Mouse (Mus musculus) ES-Bruce4 (cell line): ENCODE measurements around the gene Muc3. TPM values are rescaled to one million over a fixed set of nuclear protein-coding genes. Genes with fewer than 3 reads are reported as not detected.

Experiments
- H3K27ac ChIP-seq: 2 replicates; pipeline ENCODE4 v1.5.1; 2012; ENCODE audit warnings: low read length, inconsistent platforms; ENCODE audit not compliant: insufficient read depth
- H3K27me3 ChIP-seq: 2 replicates; pipeline ENCODE4 v1.6.1; 2012; ENCODE audit warnings: mild to moderate bottlenecking, low read length, inconsistent platforms; ENCODE audit not compliant: control insufficient read depth, poor library complexity, insufficient read depth, severe bottlenecking
- H3K36me3 ChIP-seq: 2 replicates; pipeline ENCODE4 v1.6.1; 2012; ENCODE audit warnings: inconsistent platforms, mild to moderate bottlenecking, low read length, moderate library complexity; ENCODE audit not compliant: control insufficient read depth, poor library complexity, insufficient read depth, severe bottlenecking
- H3K4me1 ChIP-seq: one replicate; pipeline ENCODE4 v1.8.1; 2011; ENCODE audit warnings: low read length; ENCODE audit not compliant: control insufficient read depth, insufficient read depth
- H3K4me3 ChIP-seq: 2 replicates; pipeline ENCODE4 v1.5.1; 2011; ENCODE audit warnings: low read depth, mild to moderate bottlenecking, low read length
- H3K9ac ChIP-seq: 2 replicates; pipeline ENCODE4 v1.6.1; 2012; ENCODE audit warnings: low read depth, mild to moderate bottlenecking, inconsistent platforms; ENCODE audit not compliant: poor library complexity, severe bottlenecking
- H3K9me3 ChIP-seq: replicated peaks from 2 replicates; pipeline ENCODE4 v1.6.1; 2012; ENCODE audit warnings: mild to moderate bottlenecking, low read length, inconsistent platforms; ENCODE audit not compliant: control insufficient read depth, poor library complexity, insufficient read depth, severe bottlenecking
- CTCF ChIP-seq: IDR thresholded peaks from one replicate; pipeline ENCODE4 v1.8.1; 2011; ENCODE audit warnings: low read depth, low read length
- EP300 ChIP-seq: IDR thresholded peaks from 2 replicates; pipeline ENCODE4 v1.6.1; 2011; ENCODE audit warnings: low read depth, low read length; ENCODE audit not compliant: insufficient read depth
- POLR2A ChIP-seq: IDR thresholded peaks from one replicate; pipeline ENCODE4 v1.8.1; 2011; ENCODE audit warnings: low read length; ENCODE audit not compliant: insufficient read depth
- polyA plus RNA-seq: library from polyadenylated mRNA; stranded (reverse); fragments of >200 nt; gene quantifications from 2 replicates; pipeline ENCODE4 v1.2.4, GENCODE M21; 2011; ENCODE audit warnings: low read depth; ENCODE audit not compliant: missing spikeins, insufficient read depth, insufficient read length

Gene Muc3
- polyA plus RNA-seq, 1 experiment, result not detected

DNA sequence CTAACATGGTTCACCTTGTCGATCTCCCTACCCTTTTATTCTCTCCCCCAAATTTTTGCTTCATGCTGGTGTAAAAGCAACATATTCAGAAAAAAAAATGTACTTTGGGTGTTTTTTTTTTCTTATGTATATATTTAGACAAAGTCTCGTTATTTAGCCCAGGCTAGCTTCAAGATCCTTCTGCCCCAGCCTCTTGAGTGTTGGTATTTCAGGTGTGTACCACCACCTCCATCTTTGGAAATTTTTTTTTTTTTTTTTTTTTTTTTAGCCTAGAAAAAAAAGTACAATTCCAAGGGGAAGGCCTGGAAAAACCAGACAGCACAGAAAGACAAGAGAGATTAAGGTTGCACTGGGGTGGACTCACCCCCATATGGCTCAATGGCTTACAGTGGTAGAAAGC lies 32.1 kb downstream of the Muc3 start:
- H3K9ac ChIP-seq, result no peak overlapping the region
- no peaks in the 10 kb centered on the region for H3K9me3 ChIP-seq
- no peak overlapping the region for H3K27ac ChIP-seq
- H3K27me3 ChIP-seq, result no peaks in the 10 kb centered on the region
- no peaks in the 10 kb centered on the region for H3K36me3 ChIP-seq
- H3K4me1 ChIP-seq, result peaks cover 7% of the 10 kb centered on the region
- H3K4me3 ChIP-seq, result no peak overlapping the region
- no peak for TF ChIP-seq POLR2A
- TF ChIP-seq EP300, result no peak
- no peak for TF ChIP-seq CTCF

DNA sequence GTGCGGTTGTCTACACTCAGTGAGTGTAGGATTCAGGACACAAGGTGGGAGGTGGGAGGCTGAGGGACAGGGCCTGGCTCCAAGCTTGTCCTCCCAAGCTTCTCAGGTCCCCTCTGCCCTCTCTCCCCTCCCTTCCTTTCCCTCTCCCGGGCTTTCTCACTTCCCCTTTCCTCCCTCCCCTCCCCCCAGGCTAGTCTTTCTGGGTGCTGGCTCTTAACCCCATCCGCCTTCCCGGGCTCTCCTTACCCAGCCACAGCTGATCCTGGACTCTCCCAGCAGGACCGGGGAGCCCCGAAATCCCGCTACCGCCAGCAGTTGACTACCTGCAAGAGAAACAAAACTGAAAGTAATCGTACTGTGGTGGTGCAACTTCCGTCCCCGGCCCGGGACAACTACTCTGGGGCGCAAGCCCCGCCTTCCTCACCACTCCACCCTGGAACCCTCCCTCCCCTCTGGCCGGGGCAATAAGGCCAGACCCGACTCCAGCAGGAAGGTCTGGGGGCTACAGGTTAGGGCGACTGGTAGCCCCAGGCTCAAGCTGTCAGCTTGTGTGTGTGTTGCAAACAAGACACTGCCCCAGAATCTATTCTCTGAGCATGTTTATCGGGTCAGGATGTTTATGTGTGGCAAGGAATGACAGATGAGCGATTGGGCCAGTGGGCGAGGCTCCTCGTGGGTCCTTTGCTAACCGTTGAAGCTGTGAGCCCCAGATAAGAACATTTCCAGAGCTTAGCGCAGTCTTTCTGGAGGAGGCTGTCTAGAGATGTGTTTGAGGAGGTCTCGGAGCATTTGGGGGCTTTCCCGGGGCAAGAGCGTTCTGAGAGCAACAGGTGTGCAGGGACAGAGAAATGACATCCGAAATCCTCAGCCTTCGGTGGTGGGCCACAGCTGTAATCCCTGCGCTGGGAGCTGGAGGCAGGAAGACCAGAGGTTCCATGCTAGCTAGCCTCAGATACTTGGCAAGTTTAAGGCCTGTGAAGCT lies 33.0 kb downstream of the Muc3 start, which contains the start of gene Trim56:
TSS of gene Trim56 (minus strand) at position 344 of the 982 bp plus-strand sequence.
- Histone ChIP-seq H3K9ac (peak within 1 kb of the TSS; percentile 89), H3K4me3 (peak within 1 kb of the TSS; percentile 69), H3K27me3 (no peaks in the 10 kb centered on the region), H3K9me3 (no peaks in the 10 kb centered on the region), H3K4me1 (peaks cover 7% of the 10 kb centered on the region), H3K27ac (no peak within 1 kb of the TSS), H3K36me3 (no peaks in the 10 kb centered on the region)
- TF ChIP-seq CTCF (no peak), POLR2A (peak; percentile 38), EP300 (no peak)

DNA sequence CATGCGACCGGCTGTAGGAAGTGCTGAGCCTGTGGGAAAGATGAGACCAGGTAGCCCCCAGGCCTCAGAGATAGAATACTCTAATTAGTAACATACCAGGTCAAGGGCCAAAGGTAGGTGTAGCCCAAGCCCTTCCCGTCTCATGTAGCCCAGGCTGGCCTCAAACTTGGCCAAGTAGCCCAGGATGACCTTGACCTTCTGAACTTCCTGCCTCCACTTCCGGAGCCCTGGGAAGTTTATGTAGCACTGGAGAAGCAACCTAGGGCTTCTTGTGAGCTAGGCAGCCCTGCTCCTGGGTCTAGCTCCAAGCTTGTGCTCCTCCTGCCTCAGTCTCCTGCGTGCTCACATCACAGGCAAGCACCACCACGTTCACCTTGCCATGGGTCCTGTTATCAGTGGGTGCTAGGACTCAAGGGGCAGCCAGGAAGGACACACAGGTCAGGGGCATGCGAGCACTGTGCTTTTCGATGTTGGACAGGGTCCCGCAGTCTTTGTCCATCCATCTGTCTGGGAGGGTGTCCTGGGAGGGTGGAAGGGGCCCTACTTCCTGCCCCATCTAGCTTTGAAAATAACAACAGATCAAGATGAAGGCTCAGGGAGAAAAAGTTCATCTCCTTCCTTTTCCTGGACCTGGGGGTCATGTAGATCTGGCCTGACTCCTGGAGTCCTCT lies 34.1 kb downstream of the Muc3 start:
- no peaks in the 10 kb centered on the region for H3K9me3 ChIP-seq
- peak overlapping the region; percentile 89; the same call in 1 of the 2 replicates for H3K9ac ChIP-seq
- no peaks in the 10 kb centered on the region for H3K27me3 ChIP-seq
- TF ChIP-seq EP300 (0 out of 2 replicates have a peak, but pooled peaks have one; percentile 12), CTCF (no peak)
- H3K4me1 ChIP-seq, result peaks cover 10% of the 10 kb centered on the region
- H3K36me3 ChIP-seq, result no peaks in the 10 kb centered on the region
- no peak overlapping the region for H3K27ac ChIP-seq
- no peak overlapping the region for H3K4me3 ChIP-seq

DNA sequence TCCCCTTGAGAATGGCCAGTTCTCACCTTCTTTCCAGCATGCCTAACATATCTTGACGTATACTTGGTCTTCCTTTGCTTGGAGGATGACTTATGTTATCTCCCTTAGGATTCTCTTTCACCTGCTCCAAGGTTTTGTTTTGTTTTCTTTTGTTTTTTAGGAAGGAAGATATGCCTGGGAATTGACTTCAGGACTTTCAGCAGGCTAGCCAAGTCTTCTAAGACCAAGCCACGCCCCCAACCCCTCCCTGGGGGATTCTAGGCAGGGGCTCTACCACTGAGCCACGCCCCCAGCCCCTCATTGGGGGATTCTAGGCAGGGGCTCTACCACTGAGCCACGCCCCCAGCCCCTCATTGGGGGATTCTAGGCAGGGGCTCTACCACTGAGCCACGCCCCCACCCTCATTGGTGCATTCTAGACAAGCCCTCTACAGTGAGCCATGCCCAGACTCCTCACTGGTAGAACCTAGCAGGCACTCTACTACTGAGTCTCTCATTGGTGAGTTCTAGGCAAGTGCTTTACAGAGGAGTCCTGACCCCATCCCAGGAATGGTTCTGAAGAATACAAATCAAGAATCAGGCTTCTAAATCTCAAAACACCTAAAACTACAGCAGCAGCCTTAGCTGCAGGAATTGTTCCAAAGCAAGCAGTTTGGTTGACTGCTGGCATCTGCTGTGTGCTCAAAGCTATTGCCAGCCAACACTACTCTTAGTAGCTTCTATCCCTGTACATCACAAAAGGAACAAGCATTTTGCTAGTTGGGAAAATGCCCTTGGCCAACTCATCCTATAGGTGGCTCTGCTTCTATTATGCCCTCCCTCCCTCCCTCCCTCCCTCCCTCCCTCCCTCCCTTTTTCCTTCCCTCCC lies 37.3 kb downstream of the Muc3 start:
- no peaks in the 10 kb centered on the region for H3K9me3 ChIP-seq
- no peak overlapping the region for H3K9ac ChIP-seq
- TF ChIP-seq EP300 (no peak), POLR2A (no peak), CTCF (no peak)
- H3K27me3 ChIP-seq, result no peaks in the 10 kb centered on the region
- peaks cover 10% of the 10 kb centered on the region for H3K4me1 ChIP-seq
- H3K27ac ChIP-seq, result no peak overlapping the region
- H3K36me3 ChIP-seq, result no peaks in the 10 kb centered on the region
- H3K4me3 ChIP-seq, result no peak overlapping the region

DNA sequence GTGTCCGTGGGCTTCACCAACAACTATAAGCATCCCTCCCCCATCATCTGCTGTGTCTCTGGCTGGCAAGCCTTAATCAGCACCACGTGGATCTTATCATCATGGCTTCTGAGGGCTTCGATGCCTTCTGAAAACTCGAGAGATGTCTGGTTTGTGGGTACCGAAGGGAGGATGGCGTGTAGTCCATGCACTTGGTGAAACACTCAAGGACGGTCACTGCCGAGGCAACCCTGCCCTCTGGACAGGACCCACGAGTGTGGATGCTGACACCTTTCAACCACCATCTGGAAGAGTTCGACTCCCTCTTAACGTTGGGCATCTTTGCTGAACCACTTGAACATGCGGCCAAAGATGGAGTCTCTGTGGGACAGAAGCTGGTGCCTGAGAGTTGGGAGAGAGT lies 38.3 kb downstream of the Muc3 start:
- Histone ChIP-seq H3K4me3 (no peak overlapping the region), H3K9ac (no peak overlapping the region), H3K27me3 (no peaks in the 10 kb centered on the region), H3K4me1 (peaks cover 7% of the 10 kb centered on the region), H3K27ac (no peak overlapping the region), H3K36me3 (no peaks in the 10 kb centered on the region), H3K9me3 (no peaks in the 10 kb centered on the region)
- no peak for TF ChIP-seq CTCF
